Mouse (Mus musculus) heart, postnatal 0 days (tissue): ENCODE data around the gene Pomgnt2.

Source experiments
- CTCF ChIP-seq: IDR thresholded peaks from 2 replicates; pipeline ENCODE4 v1.5.1; 2016; ENCODE audit warnings: antibody characterized with exemption, control low read depth, low read depth
- EP300 ChIP-seq: IDR thresholded peaks from 2 replicates; pipeline ENCODE4 v1.6.1; 2016; ENCODE audit warnings: antibody characterized with exemption, low read depth

GRCm38 (mm10) chr9:121934856-121935255, 62.1 kb downstream of the Pomgnt2 start:
- TF ChIP-seq CTCF: no peak
- TF ChIP-seq EP300: no peak
